Mouse (Mus musculus) cerebellum, adult 18-20 months (tissue): Measurements from ENCODE around the gene Zhx3.

Experiments
- DNase-seq, 2 experiments: peaks; one replicate each; pipeline ENCODE4 v3.0.0; 2021

Zhx3 gene

GRCm38 (mm10) chr2:160800967-160801366, 71.8 kb downstream of the Zhx3 start:
- peak in 1 of 2 experiments; percentile 0 for DNase-seq

DNA sequence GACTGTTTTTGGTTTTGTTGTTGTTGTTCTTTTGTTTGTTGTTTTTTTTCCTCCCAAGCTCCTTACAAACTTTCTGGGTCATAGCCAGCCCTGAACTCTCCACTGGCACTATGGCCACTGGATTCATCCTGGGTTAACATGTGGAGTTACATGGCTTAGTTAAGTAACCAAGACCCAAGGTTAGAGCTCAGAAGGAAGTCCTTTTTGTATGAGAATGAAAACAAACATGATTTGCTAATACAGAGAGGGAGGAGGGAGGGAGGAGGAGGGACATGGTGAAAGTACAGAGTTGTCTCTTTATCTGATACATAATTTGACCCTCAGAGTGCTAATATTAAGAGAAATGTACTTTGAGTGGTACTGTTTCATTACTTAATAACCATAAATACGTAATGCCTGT, 74.6 kb downstream of the Zhx3 start:
- no peak for DNase-seq

- DNase-seq, result peak; percentile 76 to 83
Observed at GRCm38 (mm10) chr2:160796973-160797372, 75.8 kb downstream of the Zhx3 start.

- no peak for DNase-seq
Observed at GRCm38 (mm10) chr2:160793117-160793516, 79.7 kb downstream of the Zhx3 start.

- DNase-seq, result no peak
Observed at GRCm38 (mm10) chr2:160789741-160790140, 83.1 kb downstream of the Zhx3 start.

GRCm38 (mm10) chr2:160789046-160789445, 83.8 kb downstream of the Zhx3 start:
- DNase-seq, result no peak

DNA sequence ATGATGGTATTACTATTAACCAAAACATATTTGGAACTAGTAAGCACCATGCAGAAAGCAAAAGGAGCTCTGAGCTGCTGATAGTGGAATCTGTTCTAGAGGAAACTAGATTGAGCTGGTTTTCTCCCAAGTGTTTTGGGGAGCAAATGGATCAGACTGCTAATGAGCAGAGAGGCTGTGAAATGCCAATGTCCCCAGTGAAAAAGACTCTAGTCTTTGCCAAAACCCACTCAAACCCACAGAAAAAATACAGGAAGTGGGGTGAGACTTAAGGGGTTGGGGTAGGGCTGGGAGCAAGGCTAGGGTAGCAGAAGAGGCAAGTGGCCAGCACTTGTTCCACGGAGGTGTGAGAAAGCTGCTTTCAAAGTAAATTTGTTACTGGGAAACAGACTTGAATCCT, 86.5 kb downstream of the Zhx3 start:
- DNase-seq, result no peak

- peak; percentile 55 to 58 for DNase-seq
Observed at GRCm38 (mm10) chr2:160780834-160781219, 92.0 kb downstream of the Zhx3 start.

- no peak for DNase-seq
Observed at GRCm38 (mm10) chr2:160780154-160780833, 92.5 kb downstream of the Zhx3 start.

GRCm38 (mm10) chr2:160778034-160778433, 94.8 kb downstream of the Zhx3 start:
- no peak for DNase-seq

DNA sequence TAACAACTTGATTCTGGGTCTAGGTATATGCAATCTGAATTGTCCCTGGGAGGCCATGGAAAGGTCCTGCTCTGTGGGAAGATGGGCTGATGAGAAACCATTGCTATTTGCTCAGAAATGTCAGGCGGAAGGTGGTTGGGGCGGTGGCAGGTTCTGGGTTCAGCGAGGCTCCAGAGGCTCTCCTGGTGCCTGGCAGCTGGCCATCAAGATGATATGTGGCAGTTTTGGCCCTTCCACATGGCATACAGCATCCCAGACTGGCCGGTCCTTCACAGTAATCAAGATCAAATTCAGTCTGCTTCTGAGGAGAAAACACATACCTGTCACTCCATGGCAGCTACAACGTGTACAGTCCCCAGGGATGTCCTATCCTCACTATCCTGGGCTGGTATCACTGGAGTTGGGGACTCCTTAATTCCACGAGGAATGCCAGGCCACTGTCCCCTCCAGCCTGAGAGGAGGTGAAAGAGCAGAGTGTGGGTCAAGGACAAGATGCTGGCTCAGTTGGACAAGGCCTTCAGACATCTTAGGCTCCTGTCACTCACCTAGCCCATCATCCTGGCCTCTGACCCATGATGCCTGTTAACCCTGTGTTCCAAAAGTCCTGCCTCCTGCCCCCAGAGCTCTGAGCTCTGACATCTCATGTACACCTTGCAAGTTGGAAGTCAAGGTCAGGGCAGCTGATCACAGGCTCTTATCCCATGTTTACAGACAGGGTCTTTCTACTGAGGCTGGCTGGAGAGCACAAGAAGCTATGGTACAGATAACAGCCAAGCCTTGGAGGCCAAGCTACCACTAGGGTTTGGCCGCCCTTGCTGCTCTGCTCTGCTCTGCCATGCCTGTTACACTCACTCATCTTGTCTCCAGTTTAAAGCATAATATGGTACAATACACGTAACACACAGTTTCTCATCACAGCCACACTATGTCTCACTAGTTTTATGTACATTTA, 101.2 kb downstream of the Zhx3 start:
- DNase-seq, result peak; percentile 54 to 59

DNA sequence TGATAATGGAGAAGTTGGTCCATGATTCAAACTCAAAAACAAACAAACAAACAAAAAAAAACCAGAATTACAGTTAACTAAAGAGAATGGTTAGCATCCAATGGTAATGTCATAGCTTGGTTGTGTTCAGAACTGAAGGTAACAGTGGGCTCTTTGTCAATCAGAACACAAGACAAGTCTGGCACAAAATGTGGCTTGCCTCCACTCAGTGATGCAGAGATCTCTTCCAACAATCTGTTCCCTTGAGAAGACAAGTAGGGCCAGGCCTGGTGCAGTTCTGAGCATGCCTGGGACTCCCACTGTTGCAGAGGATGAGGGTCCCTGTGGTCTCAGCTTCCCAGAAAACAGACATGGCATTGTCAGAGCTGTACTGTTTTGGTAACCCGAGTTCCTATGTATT, 101.9 kb downstream of the Zhx3 start:
- DNase-seq, result no peak

GRCm38 (mm10) chr2:160770409-160770808, 102.4 kb downstream of the Zhx3 start:
- no peak for DNase-seq

- DNase-seq, result no peak
Observed at GRCm38 (mm10) chr2:160768997-160769396, 103.8 kb downstream of the Zhx3 start.

DNA sequence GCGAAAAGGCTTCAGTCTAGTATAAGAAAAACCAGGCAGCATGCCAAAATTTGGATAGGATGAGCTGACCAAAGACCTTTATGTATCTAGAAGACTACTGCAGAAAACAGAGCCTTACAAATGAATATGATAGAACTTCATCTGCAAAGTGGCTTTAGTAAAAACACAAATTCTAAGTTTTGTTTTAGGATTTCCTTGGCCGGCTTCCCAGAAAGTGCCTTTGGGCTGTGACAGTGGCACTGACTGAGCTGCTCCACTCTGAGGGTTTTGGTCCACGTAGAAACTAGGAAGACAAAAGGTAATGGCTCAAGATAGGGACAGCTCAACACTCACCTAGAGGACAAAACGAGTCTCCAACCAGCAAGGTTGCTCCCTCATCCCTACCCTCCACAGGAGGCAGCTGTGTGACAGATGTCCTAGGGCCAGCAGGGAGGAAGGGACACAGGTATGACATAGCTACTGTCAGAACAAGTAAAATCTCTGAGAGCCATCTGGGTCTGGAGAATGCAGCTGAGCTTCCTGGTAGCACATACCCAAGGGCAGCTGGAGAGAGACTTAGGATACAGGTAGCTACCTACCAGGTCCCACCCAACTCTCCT, 104.6 kb downstream of the Zhx3 start:
- no peak for DNase-seq

GRCm38 (mm10) chr2:160767201-160767600, 105.6 kb downstream of the Zhx3 start:
- DNase-seq, result no peak

- DNase-seq, result peak; percentile 56 to 63
Observed at GRCm38 (mm10) chr2:160766371-160766771, 106.4 kb downstream of the Zhx3 start.

- no peak for DNase-seq
Observed at GRCm38 (mm10) chr2:160765096-160765495, 107.7 kb downstream of the Zhx3 start.

GRCm38 (mm10) chr2:160764386-160764785, 108.4 kb downstream of the Zhx3 start:
- no peak for DNase-seq

GRCm38 (mm10) chr2:160763816-160764215, 109.0 kb downstream of the Zhx3 start:
- DNase-seq, result no peak

DNA sequence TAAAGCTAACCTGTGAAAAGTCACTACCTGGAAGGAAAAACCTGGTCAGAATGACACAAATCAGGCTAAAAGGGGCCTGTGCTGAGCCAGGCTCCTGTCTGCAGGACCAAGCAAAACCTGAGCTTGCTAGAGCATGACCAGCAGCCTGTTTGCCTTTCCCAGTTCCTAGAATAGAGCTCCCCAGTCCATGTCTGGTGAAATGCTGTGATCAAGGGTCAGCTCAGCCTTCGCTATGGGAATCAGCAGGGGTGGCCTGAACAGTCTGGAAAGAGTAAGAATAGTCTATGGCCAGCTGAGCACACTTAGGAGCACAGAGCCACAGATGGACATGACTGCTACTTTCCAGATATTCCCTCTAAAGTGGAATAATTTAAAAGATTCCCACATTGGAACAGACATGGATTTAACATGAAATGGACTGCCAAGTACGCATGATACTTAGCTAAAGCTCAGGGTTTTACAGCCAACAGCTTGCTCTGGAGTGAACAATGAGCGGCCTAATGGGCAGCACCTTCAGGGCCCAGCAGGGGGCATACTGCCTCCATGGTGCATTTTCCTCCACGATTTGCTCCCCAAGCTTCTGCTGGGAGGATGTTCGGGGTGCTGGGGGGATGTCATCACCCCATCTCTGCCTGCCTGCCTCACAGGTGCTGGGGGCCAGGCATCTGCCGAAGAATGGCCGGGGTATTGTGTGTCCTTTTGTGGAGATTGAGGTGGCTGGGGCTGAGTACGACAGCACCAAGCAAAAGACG, 112.2 kb downstream of the Zhx3 start:
- peak; percentile 31 to 50 for DNase-seq

DNA sequence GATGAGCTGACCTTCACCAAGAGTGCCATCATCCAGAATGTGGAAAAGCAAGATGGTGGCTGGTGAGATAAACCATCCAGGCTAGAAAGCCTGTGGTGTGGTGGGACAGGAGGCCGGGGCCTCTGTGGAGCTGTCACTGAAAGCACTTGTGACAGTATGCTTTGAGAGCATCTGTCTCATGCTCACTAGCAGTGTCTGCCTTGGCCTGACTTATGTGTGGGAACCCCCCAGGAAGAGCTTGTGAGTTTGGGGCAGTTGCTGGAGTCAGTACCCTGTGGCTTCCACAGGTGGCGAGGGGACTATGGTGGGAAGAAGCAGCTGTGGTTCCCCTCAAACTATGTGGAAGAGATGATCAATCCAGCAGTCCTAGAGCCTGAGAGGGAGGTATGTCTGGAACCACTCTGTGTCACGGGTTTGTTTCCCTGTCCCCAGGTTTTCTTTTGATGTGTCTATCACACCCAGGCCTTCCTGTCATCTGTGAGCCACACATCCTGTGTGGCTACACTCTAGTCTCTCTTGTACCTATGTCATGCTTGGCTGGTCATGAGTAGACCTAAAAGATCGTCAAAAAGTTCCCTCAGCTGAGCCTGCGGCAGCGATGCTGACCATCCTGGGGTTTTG, 116.1 kb downstream of the Zhx3 start:
- DNase-seq, result no peak
